8 mouse cellular contexts compared by ENCODE assay signal in the genomic region with DNA sequence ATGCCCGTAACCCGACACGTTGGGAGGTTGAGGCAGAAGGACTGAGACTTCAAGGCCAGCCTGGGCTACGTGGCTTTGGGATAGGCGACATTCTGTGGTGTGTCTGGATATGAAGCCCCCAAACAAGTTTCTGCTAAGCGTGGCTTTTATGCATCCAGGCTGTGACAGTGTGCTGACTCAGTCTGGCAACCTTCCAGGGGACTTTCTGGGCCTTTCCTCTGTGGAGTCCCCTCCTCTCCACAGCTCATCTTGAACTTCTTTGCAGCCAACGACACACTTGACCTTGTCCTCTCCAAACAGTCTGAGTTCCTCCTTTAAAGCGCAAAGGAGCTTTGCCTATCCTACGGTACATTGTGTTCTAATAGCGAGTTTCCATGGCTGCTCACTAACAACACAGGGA. TPM values are rescaled to one million over a fixed set of nuclear protein-coding genes. Genes with fewer than 3 reads are reported as not detected.
DNase-seq lines count a peak whose midpoint lies in the region; ATAC-seq lines count a peak whose summit lies in the region.

No protein-coding gene starts in this region.

- H3K4me2 ChIP-seq in forebrain, embryonic 15.5 days (replicated peaks): no peak overlapping the region
- H3K4me2 ChIP-seq in midbrain, embryonic 14.5 days (ENCODE audit: low read length): no peak overlapping the region
- H3K4me2 ChIP-seq in neural tube, embryonic 14.5 days (ENCODE audit: low read depth, low read length): no peak overlapping the region

- no peaks in the 10 kb centered on the region for H3K9me3 ChIP-seq in forebrain, embryonic 10.5 days
- H3K9me3 ChIP-seq in forebrain, embryonic 15.5 days: no peaks in the 10 kb centered on the region
- no peaks in the 10 kb centered on the region for H3K9me3 ChIP-seq in midbrain, embryonic 14.5 days (ENCODE audit: control insufficient read depth, low read length)
- no peaks in the 10 kb centered on the region for H3K9me3 ChIP-seq in midbrain, embryonic 10.5 days (replicated peaks)
- no peaks in the 10 kb centered on the region for H3K9me3 ChIP-seq in embryonic facial prominence, embryonic 10.5 days
- no peaks in the 10 kb centered on the region for H3K9me3 ChIP-seq in neural tube, embryonic 14.5 days (ENCODE audit: control insufficient read depth, low read length)

- peaks cover 11% of the 10 kb centered on the region for H3K27me3 ChIP-seq in forebrain, embryonic 10.5 days (ENCODE audit: poor library complexity, severe bottlenecking)
- no peaks in the 10 kb centered on the region for H3K27me3 ChIP-seq in forebrain, embryonic 15.5 days
- H3K27me3 ChIP-seq in midbrain, embryonic 14.5 days (ENCODE audit: control insufficient read depth, insufficient read depth, low read length): no peaks in the 10 kb centered on the region
- H3K27me3 ChIP-seq in midbrain, embryonic 10.5 days (ENCODE audit: low read depth, poor library complexity, severe bottlenecking): no peaks in the 10 kb centered on the region
- 0 out of 2 replicates have a peak, but pooled peaks cover 6% of the 10 kb centered on the region for H3K27me3 ChIP-seq in embryonic facial prominence, embryonic 10.5 days (replicated peaks; ENCODE audit: low read depth, poor library complexity, severe bottlenecking)
- H3K27me3 ChIP-seq in neural tube, embryonic 14.5 days (ENCODE audit: control insufficient read depth, insufficient read depth, low read length): no peaks in the 10 kb centered on the region

- intact Hi-C loops in heart, postnatal 36 days (cut with DNase I): no loop called here

- no peak overlapping the region for H3K4me3 ChIP-seq in forebrain, embryonic 10.5 days
- H3K4me3 ChIP-seq in forebrain, embryonic 15.5 days: no peak overlapping the region
- H3K4me3 ChIP-seq in midbrain, embryonic 14.5 days (replicated peaks; ENCODE audit: low read depth, low read length): no peak overlapping the region
- H3K4me3 ChIP-seq in midbrain, embryonic 10.5 days: no peak overlapping the region
- H3K4me3 ChIP-seq in embryonic facial prominence, embryonic 10.5 days: no peak overlapping the region
- no peak overlapping the region for H3K4me3 ChIP-seq in neural tube, embryonic 14.5 days (ENCODE audit: low read depth, low read length)

- H3K27ac ChIP-seq in forebrain, embryonic 10.5 days: 0 out of 2 replicates have a peak overlapping the region, but pooled peaks have one; percentile 56
- no peak overlapping the region for H3K27ac ChIP-seq in forebrain, embryonic 15.5 days (replicated peaks)
- H3K27ac ChIP-seq in midbrain, embryonic 14.5 days (replicated peaks; ENCODE audit: low read depth, low read length): no peak overlapping the region; the same call in 1 of the 2 replicates
- no peak overlapping the region for H3K27ac ChIP-seq in midbrain, embryonic 10.5 days (replicated peaks)
- peak overlapping the region; percentile 51; the same call in 1 of the 2 replicates for H3K27ac ChIP-seq in embryonic facial prominence, embryonic 10.5 days (replicated peaks)
- no peak overlapping the region; the same call in 1 of the 2 replicates for H3K27ac ChIP-seq in neural tube, embryonic 14.5 days (ENCODE audit: low read depth, low read length)

- no peak overlapping the region for H3K9ac ChIP-seq in forebrain, embryonic 15.5 days (replicated peaks)
- H3K9ac ChIP-seq in midbrain, embryonic 14.5 days (replicated peaks; ENCODE audit: low read length): no peak overlapping the region
- 0 out of 2 replicates have a peak overlapping the region, but pooled peaks have one; percentile 4 for H3K9ac ChIP-seq in neural tube, embryonic 14.5 days (replicated peaks; ENCODE audit: low read depth, low read length)

- 76% methylated on average over 10 of the region's 10 CpGs for WGBS in forebrain, embryonic 10.5 days
- WGBS in forebrain, embryonic 15.5 days: 55% methylated on average over 10 of the region's 10 CpGs
- 71% methylated on average over 10 of the region's 10 CpGs for WGBS in midbrain, embryonic 14.5 days
- 79% methylated on average over 10 of the region's 10 CpGs for WGBS in midbrain, embryonic 10.5 days
- WGBS in embryonic facial prominence, embryonic 10.5 days: 77% methylated on average over 10 of the region's 10 CpGs
- WGBS in neural tube, embryonic 14.5 days: 73% methylated on average over 10 of the region's 10 CpGs

- ATAC-seq in forebrain, embryonic 15.5 days (replicated peaks): no peak
- no peak for ATAC-seq in midbrain, embryonic 14.5 days (ENCODE audit: low FRiP score, low TSS enrichment)
- no peak for ATAC-seq in neural tube, embryonic 14.5 days (ENCODE audit: low read depth)

- H3K4me1 ChIP-seq in forebrain, embryonic 10.5 days: peaks cover 51% of the 10 kb centered on the region
- peaks cover 31% of the 10 kb centered on the region for H3K4me1 ChIP-seq in forebrain, embryonic 15.5 days
- H3K4me1 ChIP-seq in midbrain, embryonic 14.5 days (ENCODE audit: control insufficient read depth, insufficient read depth, low read length): peaks cover 13% of the 10 kb centered on the region; the same call in 1 of the 2 replicates
- H3K4me1 ChIP-seq in midbrain, embryonic 10.5 days: peaks cover 44% of the 10 kb centered on the region
- H3K4me1 ChIP-seq in embryonic facial prominence, embryonic 10.5 days: peaks cover 43% of the 10 kb centered on the region
- 0 out of 2 replicates have a peak, but pooled peaks cover 3% of the 10 kb centered on the region for H3K4me1 ChIP-seq in neural tube, embryonic 14.5 days (ENCODE audit: control insufficient read depth, insufficient read depth, low read length)

- H3K36me3 ChIP-seq in forebrain, embryonic 10.5 days (replicated peaks): no peaks in the 10 kb centered on the region
- no peaks in the 10 kb centered on the region for H3K36me3 ChIP-seq in forebrain, embryonic 15.5 days
- no peaks in the 10 kb centered on the region for H3K36me3 ChIP-seq in midbrain, embryonic 14.5 days (ENCODE audit: control insufficient read depth, insufficient read depth, low read length)
- no peaks in the 10 kb centered on the region for H3K36me3 ChIP-seq in midbrain, embryonic 10.5 days
- no peaks in the 10 kb centered on the region for H3K36me3 ChIP-seq in embryonic facial prominence, embryonic 10.5 days (replicated peaks)
- H3K36me3 ChIP-seq in neural tube, embryonic 14.5 days (ENCODE audit: control insufficient read depth, insufficient read depth, low read length): no peaks in the 10 kb centered on the region

- no peak for DNase-seq in forebrain, embryonic 10.5 days (ENCODE audit: extremely low spot score, low spot score)
- peak; percentile 52 for DNase-seq in midbrain, embryonic 14.5 days
- DNase-seq in midbrain, embryonic 10.5 days (ENCODE audit: low spot score): no peak
- DNase-seq in embryonic facial prominence, embryonic 10.5 days (ENCODE audit: low spot score): no peak
- peak; percentile 55 to 58 for DNase-seq in heart, postnatal 36 days
- no peak for DNase-seq in thymus, adult 18-20 months

RNA-seq across cellular contexts. Expression of gene Stxbp3, which starts 15.5 kb away (rescaled TPM):
- 23.9 and 24.4 TPM in 2 replicates for polyA plus RNA-seq in forebrain, embryonic 10.5 days (2016; fragmentation: Nextera tagmentation; extraction: Ambion mirVana)
- 13.3 and 14.7 TPM in 2 replicates for polyA plus RNA-seq in forebrain, embryonic 15.5 days (2015; fragmentation: Nextera tagmentation; extraction: Ambion mirVana)
- 12.4 and 16.0 TPM in 2 replicates for polyA plus RNA-seq in midbrain, embryonic 14.5 days (2014; fragmentation: Nextera tagmentation; extraction: Ambion mirVana)
- polyA plus RNA-seq in midbrain, embryonic 10.5 days (2016; fragmentation: Nextera tagmentation; extraction: Ambion mirVana): 24.1 and 26.7 TPM in 2 replicates
- 22.4 and 23.1 TPM in 2 replicates for polyA plus RNA-seq in embryonic facial prominence, embryonic 10.5 days (2016; fragmentation: Nextera tagmentation; extraction: Ambion mirVana)
- 10 to 100 TPM; 23.5 to 29.3 TPM for total RNA-seq in heart, postnatal 36 days (2021)
- 11.5 and 16.0 TPM in 2 replicates for polyA plus RNA-seq in neural tube, embryonic 14.5 days (2014; fragmentation: Nextera tagmentation; extraction: Ambion mirVana)

RNA-seq across cellular contexts. Expression of gene Fndc7, which starts 33.9 kb away (rescaled TPM):
- not detected in 2 replicates for polyA plus RNA-seq in forebrain, embryonic 10.5 days (2016; fragmentation: Nextera tagmentation; extraction: Ambion mirVana)
- not detected in 2 replicates for polyA plus RNA-seq in forebrain, embryonic 15.5 days (2015; fragmentation: Nextera tagmentation; extraction: Ambion mirVana)
- not detected in 2 replicates for polyA plus RNA-seq in midbrain, embryonic 14.5 days (2014; fragmentation: Nextera tagmentation; extraction: Ambion mirVana)
- 0.06 TPM in 1 of 2 replicates, not detected in the other for polyA plus RNA-seq in midbrain, embryonic 10.5 days (2016; fragmentation: Nextera tagmentation; extraction: Ambion mirVana)
- polyA plus RNA-seq in embryonic facial prominence, embryonic 10.5 days (2016; fragmentation: Nextera tagmentation; extraction: Ambion mirVana): 0.34 TPM in 1 of 2 replicates, not detected in the other
- under 1 TPM in 1 of 2 experiments, not detected in 1; 0.08 TPM for total RNA-seq in heart, postnatal 36 days (2021)
- polyA plus RNA-seq in neural tube, embryonic 14.5 days (2014; fragmentation: Nextera tagmentation; extraction: Ambion mirVana): 0.07 TPM in 1 of 2 replicates, not detected in the other

RNA-seq across cellular contexts. Expression of gene Prpf38b, which starts 55.7 kb away (rescaled TPM):
- 67.5 and 78.3 TPM in 2 replicates for polyA plus RNA-seq in forebrain, embryonic 10.5 days (2016; fragmentation: Nextera tagmentation; extraction: Ambion mirVana)
- polyA plus RNA-seq in forebrain, embryonic 15.5 days (2015; fragmentation: Nextera tagmentation; extraction: Ambion mirVana): 60.7 and 66.9 TPM in 2 replicates
- 44.0 and 51.5 TPM in 2 replicates for polyA plus RNA-seq in midbrain, embryonic 14.5 days (2014; fragmentation: Nextera tagmentation; extraction: Ambion mirVana)
- 67.2 and 68.3 TPM in 2 replicates for polyA plus RNA-seq in midbrain, embryonic 10.5 days (2016; fragmentation: Nextera tagmentation; extraction: Ambion mirVana)
- polyA plus RNA-seq in embryonic facial prominence, embryonic 10.5 days (2016; fragmentation: Nextera tagmentation; extraction: Ambion mirVana): 77.1 and 80.7 TPM in 2 replicates
- total RNA-seq in heart, postnatal 36 days (2021): 10 to 100 TPM; 18.4 to 19.1 TPM
- 46.3 and 47.7 TPM in 2 replicates for polyA plus RNA-seq in neural tube, embryonic 14.5 days (2014; fragmentation: Nextera tagmentation; extraction: Ambion mirVana)

Comparison
In these comparisons a context has a peak if more than half of its experiments do, and no peak if none do; other contexts are left out.
1. DNase-seq: peak in midbrain, embryonic 14.5 days (single experiment) and heart, postnatal 36 days (2 of 2); none in forebrain, embryonic 10.5 days (single experiment), midbrain, embryonic 10.5 days (single experiment), embryonic facial prominence, embryonic 10.5 days (single experiment) and thymus, adult 18-20 months (0 of 2).
2. H3K27ac ChIP-seq: peak in forebrain, embryonic 10.5 days (single experiment) and embryonic facial prominence, embryonic 10.5 days (single experiment); none in forebrain, embryonic 15.5 days (single experiment), midbrain, embryonic 14.5 days (single experiment), midbrain, embryonic 10.5 days (single experiment) and neural tube, embryonic 14.5 days (single experiment).